Mouse (Mus musculus) left cerebral cortex, postnatal 10 days (tissue): ENCODE data around the gene Fabp6. TPM values are rescaled to one million over a fixed set of nuclear protein-coding genes. Genes with fewer than 3 reads are reported as not detected.

Experiments
- DNase-seq, 2 experiments: peaks; one replicate each; pipeline ENCODE4 v3.0.0; 2021 to 2022; ENCODE audit warnings: low spot score in 2 of 2, mixed read lengths in 1 of 2; ENCODE audit errors: extremely low spot score in 1 of 2
- intact Hi-C: fragments of 180-260 bp; cut with DNase I; formaldehyde crosslinking; loops from one replicate; pipeline ENCODE4 v1.15.1; 2025
- total RNA-seq, 2 experiments: library from RNA; stranded (reverse); gene quantifications; 2 replicates each; pipeline ENCODE4 v1.2.3; 2021

The Fabp6 gene
- total RNA-seq, result not detected

- intact Hi-C loops, result no loop called here
- DNase-seq, result no peak
Observed at GRCm38 (mm10) chr11:43601440-43601839, at the start of gene Fabp6. TSS of gene Fabp6 (minus strand) at chr11:43601540.

- intact Hi-C loops, result no loop called here
- no peak for DNase-seq
Observed at GRCm38 (mm10) chr11:43645286-43645685, 43.9 kb upstream of the Fabp6 start.

GRCm38 (mm10) chr11:43643180-43643591, 41.8 kb upstream of the Fabp6 start:
- peak; percentile 77 to 92 for DNase-seq
- intact Hi-C loops, result no loop called here

- intact Hi-C loops, result no loop called here
- no peak for DNase-seq
Observed at GRCm38 (mm10) chr11:43638486-43638885, 37.1 kb upstream of the Fabp6 start.

- DNase-seq, result peak in 1 of 2 experiments; percentile 42
- intact Hi-C loops, result no loop called here
Observed at GRCm38 (mm10) chr11:43636761-43637160, 35.4 kb upstream of the Fabp6 start.

GRCm38 (mm10) chr11:43633658-43634401, 32.5 kb upstream of the Fabp6 start:
- intact Hi-C loops, result no loop called here
- peak; percentile 56 to 90 for DNase-seq

GRCm38 (mm10) chr11:43633165-43633564, 31.8 kb upstream of the Fabp6 start:
- intact Hi-C loops, result no loop called here
- no peak for DNase-seq

GRCm38 (mm10) chr11:43632566-43632965, 31.2 kb upstream of the Fabp6 start:
- no peak for DNase-seq
- intact Hi-C loops, result no loop called here

- DNase-seq, result no peak
- intact Hi-C loops, result no loop called here
Observed at GRCm38 (mm10) chr11:43631645-43632044, 30.3 kb upstream of the Fabp6 start.

GRCm38 (mm10) chr11:43626927-43627645, 25.7 kb upstream of the Fabp6 start:
- intact Hi-C loops, result loop anchor here (5.0 kb wide), 1 partner anchor 55 kb away; the partner anchor contains the start of gene Pwwp2a
- no peak for DNase-seq

GRCm38 (mm10) chr11:43626300-43626926, 25.1 kb upstream of the Fabp6 start:
- peak in 1 of 2 experiments; percentile 88 for DNase-seq
- intact Hi-C loops, result loop anchor here (5.0 kb wide), 1 partner anchor 56 kb away; the partner anchor contains the start of gene Pwwp2a

GRCm38 (mm10) chr11:43624341-43624740, 23.0 kb upstream of the Fabp6 start:
- intact Hi-C loops, result no loop called here
- no peak for DNase-seq

GRCm38 (mm10) chr11:43621769-43622168, 20.4 kb upstream of the Fabp6 start:
- no peak for DNase-seq
- intact Hi-C loops, result no loop called here

GRCm38 (mm10) chr11:43618403-43618802, 17.1 kb upstream of the Fabp6 start:
- intact Hi-C loops, result no loop called here
- no peak for DNase-seq

- intact Hi-C loops, result no loop called here
- DNase-seq, result peak in 1 of 2 experiments; percentile 72
Observed at GRCm38 (mm10) chr11:43617924-43618323, 16.6 kb upstream of the Fabp6 start.

GRCm38 (mm10) chr11:43612834-43613488, 11.6 kb upstream of the Fabp6 start:
- DNase-seq, result peak; percentile 78 to 85
- intact Hi-C loops, result loop anchor here (5.0 kb wide), 1 partner anchor 121 kb away; no protein-coding TSS in a partner anchor

GRCm38 (mm10) chr11:43610662-43611033, 9.3 kb upstream of the Fabp6 start:
- intact Hi-C loops, result loop anchor here (5.0 kb wide), 1 partner anchor 118 kb away; no protein-coding TSS in a partner anchor
- no peak for DNase-seq

GRCm38 (mm10) chr11:43610006-43610661, 8.8 kb upstream of the Fabp6 start:
- no peak for DNase-seq
- intact Hi-C loops, result loop anchor here (5.0 kb wide), 1 partner anchor 118 kb away; no protein-coding TSS in a partner anchor
